Mouse (Mus musculus) midbrain, embryonic 16.5 days (tissue): ENCODE data around the gene Asb6. TPM values are rescaled to one million over a fixed set of nuclear protein-coding genes. Genes with fewer than 3 reads are reported as not detected.

Experiments used
- ATAC-seq: fragments of 200-750 bp; cut with Nextera tagmentation; 2 replicates; pipeline ENCODE4 v1.8.0; 2017; ENCODE audit warnings: moderate TSS enrichment
- H3K27ac ChIP-seq: fragments of 300-500 bp; sonication (generic); 2 replicates; pipeline ENCODE4 v1.5.1; 2014; ENCODE audit warnings: mild to moderate bottlenecking, low read length, mixed read lengths
- H3K27me3 ChIP-seq: fragments of 300-500 bp; sonication (generic); 2 replicates; pipeline ENCODE4 v1.6.1; 2014; ENCODE audit warnings: low read depth, low read length, mixed read lengths; ENCODE audit not compliant: control insufficient read depth, insufficient read depth
- H3K36me3 ChIP-seq: fragments of 300-500 bp; sonication (generic); 2 replicates; pipeline ENCODE4 v1.6.1; 2014; ENCODE audit warnings: mild to moderate bottlenecking, low read length, moderate library complexity, mixed read lengths; ENCODE audit not compliant: control insufficient read depth, insufficient read depth
- H3K4me1 ChIP-seq: fragments of 300-500 bp; sonication (generic); 2 replicates; pipeline ENCODE4 v1.6.1; 2014; ENCODE audit warnings: mild to moderate bottlenecking, low read length, mixed read lengths; ENCODE audit not compliant: control insufficient read depth, insufficient read depth
- H3K4me2 ChIP-seq: fragments of 300-500 bp; sonication (generic); 2 replicates; pipeline ENCODE4 v1.6.1; 2014; ENCODE audit warnings: mild to moderate bottlenecking, low read length, mixed read lengths
- H3K4me3 ChIP-seq: fragments of 300-500 bp; sonication (generic); 2 replicates; pipeline ENCODE4 v1.5.1; 2014; ENCODE audit warnings: low read depth, mild to moderate bottlenecking, low read length, moderate library complexity, mixed read lengths
- H3K9ac ChIP-seq: fragments of 300-500 bp; sonication (generic); 2 replicates; pipeline ENCODE4 v1.6.1; 2014; ENCODE audit warnings: low read depth, low read length, mixed read lengths
- H3K9me3 ChIP-seq: fragments of 300-500 bp; sonication (generic); replicated peaks from 2 replicates; pipeline ENCODE4 v1.6.1; 2014; ENCODE audit warnings: mild to moderate bottlenecking, low read length, mixed read lengths; ENCODE audit not compliant: control insufficient read depth, poor library complexity, severe bottlenecking
- WGBS: fragments of 180-500 bp; shearing (Covaris S2); extraction: QIAGEN DNeasy Blood & Tissue Kit; methylation state at CpG from one replicate; pipeline ENCODE4 v1.1.7; 2014; 5-methylcytosine and 5-hydroxymethylcytosine counted together
- polyA plus RNA-seq: library from polyadenylated mRNA; unstranded; fragments of >200 nt; fragmentation: Nextera tagmentation; extraction: Ambion mirVana; gene quantifications from 2 replicates; pipeline ENCODE4 v1.2.1, GENCODE M21; 2015

Gene Asb6
- polyA plus RNA-seq, 1 experiment from 2014 or later = 41.7 TPM

DNA sequence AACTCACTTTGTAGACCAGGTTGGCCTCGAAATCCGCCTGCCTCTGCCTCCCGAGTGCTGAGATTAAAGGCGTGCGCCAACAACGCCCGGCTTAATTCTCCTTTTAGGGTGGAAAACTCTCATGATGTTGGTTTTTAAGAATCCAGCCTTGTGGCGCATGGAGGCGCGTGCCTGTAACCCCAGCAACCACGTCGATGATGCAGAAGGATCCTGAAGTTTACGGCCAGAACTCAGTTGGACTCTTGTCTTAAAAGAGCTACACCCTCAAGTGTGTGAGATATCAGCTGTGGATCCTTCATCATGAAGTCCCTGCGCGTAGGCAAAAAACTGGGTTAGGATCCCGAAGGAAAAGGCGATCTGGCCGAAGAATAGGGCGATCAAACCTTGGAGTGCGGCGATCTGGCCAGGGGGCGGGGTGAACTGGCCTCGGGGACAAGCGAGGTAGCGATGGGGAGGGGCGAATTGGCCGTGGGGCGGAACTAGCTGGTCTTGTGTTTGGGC is 22.9 kb downstream of the Asb6 start:
- H3K36me3 ChIP-seq = no peaks in the 10 kb centered on the region
- H3K4me3 ChIP-seq = peak overlapping the region; percentile 54
- WGBS = 5% methylated on average over 28 of the region's 28 CpGs
- peak overlapping the region; percentile 81 for H3K27ac ChIP-seq
- H3K27me3 ChIP-seq = peaks cover 8% of the 10 kb centered on the region
- no peaks in the 10 kb centered on the region for H3K9me3 ChIP-seq
- H3K4me2 ChIP-seq = peak overlapping the region; percentile 88
- H3K4me1 ChIP-seq = peaks cover 19% of the 10 kb centered on the region
- H3K9ac ChIP-seq = peak overlapping the region; percentile 77
- no peak; the same call in none of the 2 replicates for ATAC-seq

DNA sequence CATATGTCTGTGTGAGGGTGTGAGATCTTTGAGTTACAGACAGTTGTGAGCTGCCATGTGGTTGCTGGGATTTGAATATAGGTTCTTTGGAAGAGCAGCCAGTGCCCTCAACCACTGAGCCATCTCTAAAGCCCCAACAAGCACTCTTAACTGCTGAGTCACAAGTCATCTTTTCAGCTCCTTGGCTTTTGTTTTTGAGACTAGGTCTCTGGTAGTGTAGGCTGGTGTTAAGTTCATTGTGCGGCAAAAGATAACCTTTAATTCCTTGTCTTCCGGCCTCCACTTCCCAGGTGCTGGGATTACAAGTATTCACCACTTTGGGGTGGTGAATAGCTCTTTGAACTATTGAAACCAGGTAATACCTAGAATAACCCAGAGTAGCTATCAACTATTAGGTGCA is 24.1 kb downstream of the Asb6 start:
- Histone ChIP-seq H3K4me2 (no peak overlapping the region), H3K9ac (no peak overlapping the region), H3K27me3 (peaks cover 8% of the 10 kb centered on the region), H3K9me3 (no peaks in the 10 kb centered on the region), H3K27ac (no peak overlapping the region), H3K4me1 (peaks cover 25% of the 10 kb centered on the region), H3K4me3 (no peak overlapping the region), H3K36me3 (no peaks in the 10 kb centered on the region)
- no peak for ATAC-seq
- WGBS = 97% methylated on average over 2 of the region's 2 CpGs

DNA sequence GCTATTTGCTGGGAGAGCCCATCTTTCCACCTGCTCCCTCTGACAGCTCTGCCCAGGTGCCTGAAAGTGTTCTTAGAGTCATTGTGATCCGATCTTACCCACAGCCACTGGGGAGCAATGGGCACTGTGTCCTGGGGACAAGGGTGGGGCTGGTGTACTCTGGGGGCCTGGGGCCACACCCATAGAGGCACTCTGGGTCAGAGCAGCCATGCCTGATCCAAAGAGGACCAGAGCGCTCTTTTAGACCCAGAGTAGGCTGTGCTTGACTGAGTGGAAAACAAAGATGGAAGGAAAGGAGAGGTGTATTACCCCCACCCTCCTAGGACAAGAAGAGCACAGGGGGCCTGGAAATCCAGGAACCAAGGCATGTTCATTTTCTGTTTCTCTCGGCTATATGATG is 26.5 kb downstream of the Asb6 start, which contains the start of gene 1700001O22Rik:
Gene 1700001O22Rik, minus strand, starts transcription at position 58 of the 400 bp plus-strand sequence.
- Histone ChIP-seq H3K36me3 (no peaks in the 10 kb centered on the region), H3K4me1 (peaks cover 10% of the 10 kb centered on the region), H3K27me3 (peaks cover 8% of the 10 kb centered on the region), H3K9ac (no peak within 1 kb of the TSS), H3K9me3 (no peaks in the 10 kb centered on the region), H3K4me3 (no peak within 1 kb of the TSS), H3K4me2 (no peak within 1 kb of the TSS), H3K27ac (no peak within 1 kb of the TSS)
- no peak for ATAC-seq
- WGBS = 86% methylated on average over 3 of the region's 3 CpGs

DNA sequence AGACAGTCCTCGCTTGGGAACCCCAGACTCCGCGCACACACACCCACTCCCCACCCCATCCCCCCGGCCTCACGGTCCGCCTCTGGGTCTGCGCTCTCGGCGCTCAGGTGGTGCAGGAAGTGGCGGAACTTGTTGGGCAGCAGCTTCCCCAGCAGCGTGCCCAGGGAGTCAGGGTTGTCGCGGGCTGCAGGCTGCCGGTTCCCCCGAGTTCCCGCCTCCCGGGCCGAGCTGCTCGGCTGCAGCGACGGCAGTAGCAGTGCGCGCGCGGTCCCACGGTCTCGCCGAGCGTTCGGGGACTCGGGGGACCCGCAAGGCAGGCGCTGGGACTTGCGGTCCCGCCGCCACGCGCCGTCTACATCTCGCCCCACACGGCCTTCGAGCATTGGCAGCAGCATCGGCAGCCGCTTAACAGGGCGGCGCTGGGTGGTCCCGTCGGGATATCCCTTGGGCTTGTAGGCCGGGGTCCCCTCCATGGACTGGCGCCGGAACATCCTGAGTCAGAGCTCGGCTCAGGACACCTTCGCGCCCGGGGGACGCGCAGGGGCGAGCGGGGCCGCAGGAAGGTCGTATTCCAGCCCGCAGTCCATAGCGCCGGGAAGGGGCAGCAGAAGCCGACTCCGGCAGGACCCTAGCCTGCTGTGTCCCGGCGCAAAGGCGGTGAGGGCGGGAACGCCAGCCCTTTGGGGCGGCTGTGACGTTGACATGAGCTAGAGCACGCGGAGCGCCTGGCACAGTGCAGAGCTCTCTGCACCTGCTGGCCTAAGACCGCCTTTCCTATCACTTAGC is 28.9 kb downstream of the Asb6 start:
- H3K27me3 ChIP-seq = peaks cover 8% of the 10 kb centered on the region
- peaks cover 18% of the 10 kb centered on the region for H3K4me1 ChIP-seq
- no peak overlapping the region for H3K27ac ChIP-seq
- no peaks in the 10 kb centered on the region for H3K36me3 ChIP-seq
- no peak for ATAC-seq
- WGBS = under 1% methylated on average over 72 of the region's 77 CpGs
- peak overlapping the region; percentile 91 for H3K4me2 ChIP-seq
- H3K9ac ChIP-seq = peak overlapping the region; percentile 69
- H3K4me3 ChIP-seq = peak overlapping the region; percentile 43
- no peaks in the 10 kb centered on the region for H3K9me3 ChIP-seq

DNA sequence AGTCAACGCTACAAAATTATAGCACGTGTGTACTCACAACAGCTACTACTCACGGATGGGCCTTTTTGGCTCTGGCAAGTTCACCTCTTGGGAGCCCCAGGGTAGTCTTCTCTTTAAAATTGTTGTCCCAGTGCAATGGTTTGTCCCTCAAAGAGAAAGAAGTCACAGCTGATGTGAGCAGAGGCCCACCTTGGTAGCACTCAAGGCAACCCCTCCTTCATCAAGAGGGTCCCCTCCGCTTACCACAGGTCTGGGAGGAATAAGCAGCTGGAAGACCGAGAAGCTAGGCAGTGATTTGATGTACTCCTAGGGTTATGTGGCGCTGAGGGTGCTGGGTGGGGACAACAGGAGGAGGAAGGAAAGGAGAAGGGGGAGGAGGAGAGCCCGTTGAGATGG is 29.5 kb downstream of the Asb6 start:
- Histone ChIP-seq H3K4me2 (peak overlapping the region; percentile 91), H3K4me1 (peaks cover 24% of the 10 kb centered on the region), H3K9me3 (no peaks in the 10 kb centered on the region), H3K4me3 (peak overlapping the region; percentile 43), H3K27ac (no peak overlapping the region), H3K36me3 (no peaks in the 10 kb centered on the region), H3K27me3 (peaks cover 8% of the 10 kb centered on the region), H3K9ac (peak overlapping the region; percentile 69)
- no peak for ATAC-seq
- 47% methylated on average over 6 of the region's 7 CpGs for WGBS

DNA sequence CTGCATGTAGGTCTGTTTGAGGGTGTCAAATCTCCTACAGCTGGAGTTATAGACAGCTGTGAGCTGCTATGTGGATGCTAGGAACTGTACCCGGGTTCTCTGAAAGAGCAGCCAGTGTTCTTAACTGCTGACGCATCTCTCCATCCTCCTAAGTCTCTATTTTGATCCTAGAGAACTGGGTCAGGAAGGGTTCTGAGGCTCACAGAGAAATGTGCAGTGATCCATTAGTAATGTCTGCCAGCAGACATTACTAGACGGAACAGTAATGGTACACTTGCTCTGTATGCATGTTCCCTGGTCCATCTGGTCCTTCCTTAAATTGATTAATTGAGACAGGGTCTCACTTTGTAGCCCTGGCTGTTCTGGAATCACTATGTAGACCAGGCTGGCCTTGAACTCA is 30.7 kb downstream of the Asb6 start:
- no peak overlapping the region for H3K9ac ChIP-seq
- H3K27me3 ChIP-seq = peaks cover 8% of the 10 kb centered on the region
- no peaks in the 10 kb centered on the region for H3K36me3 ChIP-seq
- peaks cover 28% of the 10 kb centered on the region for H3K4me1 ChIP-seq
- no peak for ATAC-seq
- no peaks in the 10 kb centered on the region for H3K9me3 ChIP-seq
- no peak overlapping the region for H3K4me3 ChIP-seq
- 82% methylated on average over 3 of the region's 3 CpGs for WGBS
- H3K4me2 ChIP-seq = no peak overlapping the region
- H3K27ac ChIP-seq = no peak overlapping the region

DNA sequence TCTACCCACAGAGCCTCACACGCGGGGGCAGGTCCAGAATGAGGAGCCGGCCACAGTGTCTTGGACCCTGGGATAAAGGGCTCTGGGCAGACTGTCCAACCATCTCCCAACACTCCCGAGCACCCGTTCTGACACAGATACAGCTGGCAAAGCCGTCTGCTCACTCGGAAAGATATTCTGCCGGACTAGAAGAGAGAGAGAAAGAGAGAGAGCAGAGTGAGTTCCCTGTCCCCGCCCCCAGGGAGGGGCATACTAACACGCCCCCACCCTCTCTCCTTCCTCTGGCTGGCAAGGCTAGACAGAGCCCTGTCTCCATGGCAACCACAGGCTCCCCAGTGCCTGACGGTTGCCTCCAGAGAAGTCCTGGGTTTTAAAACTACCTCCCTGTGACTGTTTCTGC is 33.8 kb downstream of the Asb6 start:
- peak overlapping the region; percentile 51 for H3K9ac ChIP-seq
- no peaks in the 10 kb centered on the region for H3K36me3 ChIP-seq
- no peaks in the 10 kb centered on the region; the same call in 1 of the 2 replicates for H3K27me3 ChIP-seq
- H3K4me2 ChIP-seq = peak overlapping the region; percentile 49
- H3K27ac ChIP-seq = peak overlapping the region; percentile 79
- ATAC-seq = peak; percentile 82
- H3K9me3 ChIP-seq = no peaks in the 10 kb centered on the region
- WGBS = 4% methylated on average over 10 of the region's 11 CpGs
- 0 out of 2 replicates have a peak overlapping the region, but pooled peaks have one; percentile 13 for H3K4me3 ChIP-seq
- H3K4me1 ChIP-seq = peaks cover 29% of the 10 kb centered on the region

DNA sequence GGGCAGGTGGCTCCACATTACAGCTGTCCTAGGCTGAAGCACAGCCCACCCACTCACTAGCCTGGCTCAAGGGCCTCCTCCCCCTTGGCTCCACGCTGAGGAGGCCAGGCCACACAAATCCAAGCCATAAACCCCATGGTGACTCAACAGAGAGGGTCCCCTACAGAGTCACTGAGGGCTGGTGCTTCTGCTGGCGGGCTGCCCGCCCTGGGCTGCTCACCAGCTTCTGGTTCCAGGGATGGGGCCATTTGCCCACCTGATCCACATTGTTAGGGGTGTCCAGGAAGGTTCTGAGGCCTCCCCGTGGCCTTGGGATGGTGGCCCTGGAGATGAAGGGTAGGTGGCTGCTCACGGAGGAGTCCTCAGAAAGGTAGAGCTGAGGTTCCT is 34.3 kb downstream of the Asb6 start:
- H3K27me3 ChIP-seq = no peaks in the 10 kb centered on the region; the same call in 1 of the 2 replicates
- H3K4me2 ChIP-seq = peak overlapping the region; percentile 49
- H3K4me3 ChIP-seq = no peak overlapping the region
- ATAC-seq = peak; percentile 19
- no peaks in the 10 kb centered on the region for H3K9me3 ChIP-seq
- 55% methylated on average over 5 of the region's 5 CpGs for WGBS
- no peaks in the 10 kb centered on the region for H3K36me3 ChIP-seq
- H3K4me1 ChIP-seq = peaks cover 24% of the 10 kb centered on the region
- peak overlapping the region; percentile 50 for H3K9ac ChIP-seq
- H3K27ac ChIP-seq = peak overlapping the region; percentile 61

DNA sequence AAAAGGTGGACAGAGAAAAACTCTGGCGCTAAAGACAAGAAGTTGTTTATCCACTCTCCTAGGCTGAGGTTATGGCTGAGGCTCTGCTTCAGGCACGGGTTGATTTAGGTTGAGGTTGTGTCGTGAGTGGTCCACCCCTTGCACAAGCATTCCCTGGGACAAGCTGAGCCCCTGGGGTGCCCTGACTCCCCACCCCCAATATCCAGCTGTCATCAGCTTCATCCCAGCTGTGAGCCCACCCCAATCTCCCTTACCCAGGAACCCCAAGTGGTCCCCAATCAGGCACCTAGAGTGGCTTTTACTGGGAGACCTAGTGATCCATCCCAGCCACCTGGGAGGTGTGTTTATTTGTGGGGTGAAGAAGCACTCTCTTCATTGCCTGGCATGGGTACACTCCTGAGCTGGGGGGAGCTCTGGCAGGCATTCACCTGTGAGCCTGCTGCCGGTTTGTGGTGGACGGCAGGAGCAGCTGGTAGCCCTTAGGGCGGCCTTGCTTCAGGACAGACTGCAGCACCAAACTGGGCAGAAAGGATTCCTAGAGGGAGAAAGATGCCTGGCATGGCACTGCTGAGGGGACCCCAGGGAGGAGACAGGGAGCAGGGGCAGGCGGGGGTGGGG is 34.8 kb downstream of the Asb6 start:
- 60% methylated on average over 7 of the region's 7 CpGs for WGBS
- H3K4me2 ChIP-seq = peak overlapping the region; percentile 60; the same call in 1 of the 2 replicates
- no peak overlapping the region for H3K27ac ChIP-seq
- H3K36me3 ChIP-seq = no peaks in the 10 kb centered on the region
- no peak for ATAC-seq
- H3K9me3 ChIP-seq = no peaks in the 10 kb centered on the region
- peaks cover 24% of the 10 kb centered on the region for H3K4me1 ChIP-seq
- 0 out of 2 replicates have a peak overlapping the region, but pooled peaks have one; percentile 50 for H3K9ac ChIP-seq
- no peaks in the 10 kb centered on the region; the same call in 1 of the 2 replicates for H3K27me3 ChIP-seq
- H3K4me3 ChIP-seq = no peak overlapping the region
